Mouse (Mus musculus): ENCODE measurements around the gene Mical2. TPM values are rescaled to one million over a fixed set of nuclear protein-coding genes. Genes with fewer than 3 reads are reported as not detected.

Mical2 gene
- polyA plus RNA-seq, 1 experiment = 76.3 TPM

- H3K4me1 ChIP-seq (ENCODE audit: control insufficient read depth, insufficient read depth, low read length) = no peaks in the 10 kb centered on the region
- H3K4me3 ChIP-seq (ENCODE audit: insufficient read depth, low read length) = no peak overlapping the region
- TF ChIP-seq POLR2A (IDR thresholded peaks at IDR 0.05; ENCODE audit: low read depth, low read length) (no peak), CTCF (IDR thresholded peaks at IDR 0.05; ENCODE audit: borderline replicate concordance, insufficient read depth, low read length) (no peak)
- H3K27ac ChIP-seq (ENCODE audit: insufficient read depth, low read length) = no peak overlapping the region
These were observed 32.9 kb upstream of the Mical2 start for GRCm38 (mm10) chr7:112192778-112193177.

- Histone ChIP-seq H3K4me3 (ENCODE audit: insufficient read depth, low read length) (no peak overlapping the region), H3K27ac (ENCODE audit: insufficient read depth, low read length) (no peak overlapping the region), H3K4me1 (ENCODE audit: control insufficient read depth, insufficient read depth, low read length) (no peaks in the 10 kb centered on the region)
- no peak for TF ChIP-seq CTCF (IDR thresholded peaks at IDR 0.05; ENCODE audit: borderline replicate concordance, insufficient read depth, low read length)
- no peak for TF ChIP-seq POLR2A (IDR thresholded peaks at IDR 0.05; ENCODE audit: low read depth, low read length)
These were observed 31.4 kb upstream of the Mical2 start for GRCm38 (mm10) chr7:112194286-112194685.

- TF ChIP-seq CTCF (IDR thresholded peaks at IDR 0.05; ENCODE audit: borderline replicate concordance, insufficient read depth, low read length) = no peak
- no peak for TF ChIP-seq POLR2A (IDR thresholded peaks at IDR 0.05; ENCODE audit: low read depth, low read length)
- no peak overlapping the region for H3K27ac ChIP-seq (ENCODE audit: insufficient read depth, low read length)
- peaks cover 5% of the 10 kb centered on the region for H3K4me1 ChIP-seq (ENCODE audit: control insufficient read depth, insufficient read depth, low read length)
- no peak overlapping the region for H3K4me3 ChIP-seq (ENCODE audit: insufficient read depth, low read length)
These were observed 28.2 kb upstream of the Mical2 start for GRCm38 (mm10) chr7:112197461-112197860.

- H3K4me1 ChIP-seq (ENCODE audit: control insufficient read depth, insufficient read depth, low read length) = peaks cover 18% of the 10 kb centered on the region
- no peak for TF ChIP-seq CTCF (IDR thresholded peaks at IDR 0.05; ENCODE audit: borderline replicate concordance, insufficient read depth, low read length)
- TF ChIP-seq POLR2A (IDR thresholded peaks at IDR 0.05; ENCODE audit: low read depth, low read length) = no peak
These were observed 26.3 kb upstream of the Mical2 start for GRCm38 (mm10) chr7:112199343-112199742.

GRCm38 (mm10) chr7:112200761-112201160 is 24.9 kb upstream of the Mical2 start:
- peak overlapping the region; percentile 92 for H3K27ac ChIP-seq (ENCODE audit: insufficient read depth, low read length)
- H3K4me3 ChIP-seq (ENCODE audit: insufficient read depth, low read length) = no peak overlapping the region
- no peak for TF ChIP-seq CTCF (IDR thresholded peaks at IDR 0.05; ENCODE audit: borderline replicate concordance, insufficient read depth, low read length)
- TF ChIP-seq POLR2A (IDR thresholded peaks at IDR 0.05; ENCODE audit: low read depth, low read length) = no peak
- H3K4me1 ChIP-seq (ENCODE audit: control insufficient read depth, insufficient read depth, low read length) = peaks cover 26% of the 10 kb centered on the region

More at GRCm38 (mm10) chr7:112199343-112199742, 26.3 kb upstream of the Mical2 start:
- Histone ChIP-seq H3K27ac (ENCODE audit: insufficient read depth, low read length) (no peak overlapping the region), H3K4me3 (ENCODE audit: insufficient read depth, low read length) (no peak overlapping the region)

GRCm38 (mm10) chr7:112202194-112202593 is 23.5 kb upstream of the Mical2 start:
- H3K27ac ChIP-seq (ENCODE audit: insufficient read depth, low read length) = peak overlapping the region; percentile 97
- no peak overlapping the region for H3K4me3 ChIP-seq (ENCODE audit: insufficient read depth, low read length)
- H3K4me1 ChIP-seq (ENCODE audit: control insufficient read depth, insufficient read depth, low read length) = peaks cover 26% of the 10 kb centered on the region
- TF ChIP-seq CTCF (IDR thresholded peaks at IDR 0.05; ENCODE audit: borderline replicate concordance, insufficient read depth, low read length) (no peak), POLR2A (IDR thresholded peaks at IDR 0.05; ENCODE audit: low read depth, low read length) (no peak)

GRCm38 (mm10) chr7:112202843-112203242 is 22.8 kb upstream of the Mical2 start:
- Histone ChIP-seq H3K4me1 (ENCODE audit: control insufficient read depth, insufficient read depth, low read length) (peaks cover 26% of the 10 kb centered on the region), H3K27ac (ENCODE audit: insufficient read depth, low read length) (peak overlapping the region; percentile 97), H3K4me3 (ENCODE audit: insufficient read depth, low read length) (no peak overlapping the region)
- TF ChIP-seq CTCF (IDR thresholded peaks at IDR 0.05; ENCODE audit: borderline replicate concordance, insufficient read depth, low read length) (no peak), POLR2A (IDR thresholded peaks at IDR 0.05; ENCODE audit: low read depth, low read length) (no peak)

GRCm38 (mm10) chr7:112203937-112204336 is 21.7 kb upstream of the Mical2 start:
- TF ChIP-seq POLR2A (IDR thresholded peaks at IDR 0.05; ENCODE audit: low read depth, low read length) = no peak
- no peak for TF ChIP-seq CTCF (IDR thresholded peaks at IDR 0.05; ENCODE audit: borderline replicate concordance, insufficient read depth, low read length)
- no peak overlapping the region for H3K4me3 ChIP-seq (ENCODE audit: insufficient read depth, low read length)
- H3K4me1 ChIP-seq (ENCODE audit: control insufficient read depth, insufficient read depth, low read length) = peaks cover 26% of the 10 kb centered on the region
- H3K27ac ChIP-seq (ENCODE audit: insufficient read depth, low read length) = peak overlapping the region; percentile 97

- TF ChIP-seq CTCF (IDR thresholded peaks at IDR 0.05; ENCODE audit: borderline replicate concordance, insufficient read depth, low read length) = no peak
- TF ChIP-seq POLR2A (IDR thresholded peaks at IDR 0.05; ENCODE audit: low read depth, low read length) = 0 out of 2 replicates have a peak, but pooled peaks have one; percentile 22
These were observed 21.2 kb upstream of the Mical2 start for GRCm38 (mm10) chr7:112204380-112204963.

GRCm38 (mm10) chr7:112205513-112205912 is 20.1 kb upstream of the Mical2 start:
- Histone ChIP-seq H3K4me1 (ENCODE audit: control insufficient read depth, insufficient read depth, low read length) (peaks cover 26% of the 10 kb centered on the region), H3K4me3 (ENCODE audit: insufficient read depth, low read length) (no peak overlapping the region), H3K27ac (ENCODE audit: insufficient read depth, low read length) (peak overlapping the region; percentile 97)
- no peak for TF ChIP-seq POLR2A (IDR thresholded peaks at IDR 0.05; ENCODE audit: low read depth, low read length)
- TF ChIP-seq CTCF (IDR thresholded peaks at IDR 0.05; ENCODE audit: borderline replicate concordance, insufficient read depth, low read length) = no peak

More at GRCm38 (mm10) chr7:112204380-112204963, 21.2 kb upstream of the Mical2 start:
- peak overlapping the region; percentile 97 for H3K27ac ChIP-seq (ENCODE audit: insufficient read depth, low read length)
- peaks cover 26% of the 10 kb centered on the region for H3K4me1 ChIP-seq (ENCODE audit: control insufficient read depth, insufficient read depth, low read length)
- H3K4me3 ChIP-seq (ENCODE audit: insufficient read depth, low read length) = no peak overlapping the region
